Mouse (Mus musculus) liver, embryonic 15.5 days (tissue): Measurements from ENCODE around the gene Arhgap10. TPM values are rescaled to one million over a fixed set of nuclear protein-coding genes. Genes with fewer than 3 reads are reported as not detected.

Experiments
- ATAC-seq: fragments of 200-750 bp; cut with Nextera tagmentation; 2 replicates; pipeline ENCODE4 v1.8.0; 2017; ENCODE audit warnings: moderate number of reproducible peaks, mild to moderate bottlenecking, moderate library complexity; ENCODE audit not compliant: insufficient read depth
- H3K27ac ChIP-seq: fragments of 300-500 bp; sonication (generic); replicated peaks from 2 replicates; pipeline ENCODE4 v1.5.1; 2015; ENCODE audit warnings: mild to moderate bottlenecking, inconsistent platforms
- H3K27me3 ChIP-seq: fragments of 300-500 bp; sonication (generic); 2 replicates; pipeline ENCODE4 v1.6.1; 2015; ENCODE audit warnings: mild to moderate bottlenecking, inconsistent platforms
- H3K36me3 ChIP-seq: fragments of 300-500 bp; sonication (generic); replicated peaks from 2 replicates; pipeline ENCODE4 v1.6.1; 2015; ENCODE audit warnings: moderate library complexity, mild to moderate bottlenecking, inconsistent platforms
- H3K4me1 ChIP-seq: fragments of 300-500 bp; sonication (generic); replicated peaks from 2 replicates; pipeline ENCODE4 v1.6.1; 2015; ENCODE audit warnings: inconsistent platforms
- H3K4me2 ChIP-seq: fragments of 300-500 bp; sonication (generic); 2 replicates; pipeline ENCODE4 v1.6.1; 2015; ENCODE audit warnings: moderate library complexity, mild to moderate bottlenecking, inconsistent platforms
- H3K4me3 ChIP-seq: fragments of 300-500 bp; sonication (generic); replicated peaks from 2 replicates; pipeline ENCODE4 v1.5.1; 2015; ENCODE audit warnings: mild to moderate bottlenecking, inconsistent platforms
- H3K9ac ChIP-seq: fragments of 300-500 bp; sonication (generic); 2 replicates; pipeline ENCODE4 v1.6.1; 2015; ENCODE audit warnings: moderate library complexity, mild to moderate bottlenecking, inconsistent platforms
- H3K9me3 ChIP-seq: fragments of 300-500 bp; sonication (generic); replicated peaks from 2 replicates; pipeline ENCODE4 v1.6.1; 2016; ENCODE audit warnings: inconsistent platforms
- WGBS: fragments of 180-500 bp; shearing (Covaris S2); methylation state at CpG from one replicate; pipeline ENCODE4 v1.1.7; 2015; ENCODE audit warnings: mixed read lengths; ENCODE audit not compliant: insufficient replicate concordance; 5-methylcytosine and 5-hydroxymethylcytosine counted together
- polyA plus RNA-seq: library from polyadenylated mRNA; unstranded; fragments of >200 nt; fragmentation: Nextera tagmentation; extraction: Ambion mirVana; gene quantifications from 2 replicates; pipeline ENCODE4 v1.2.1, GENCODE M21; 2015

The Arhgap10 gene
- polyA plus RNA-seq, 1 experiment from 2014 or later, result 5.8 TPM

DNA sequence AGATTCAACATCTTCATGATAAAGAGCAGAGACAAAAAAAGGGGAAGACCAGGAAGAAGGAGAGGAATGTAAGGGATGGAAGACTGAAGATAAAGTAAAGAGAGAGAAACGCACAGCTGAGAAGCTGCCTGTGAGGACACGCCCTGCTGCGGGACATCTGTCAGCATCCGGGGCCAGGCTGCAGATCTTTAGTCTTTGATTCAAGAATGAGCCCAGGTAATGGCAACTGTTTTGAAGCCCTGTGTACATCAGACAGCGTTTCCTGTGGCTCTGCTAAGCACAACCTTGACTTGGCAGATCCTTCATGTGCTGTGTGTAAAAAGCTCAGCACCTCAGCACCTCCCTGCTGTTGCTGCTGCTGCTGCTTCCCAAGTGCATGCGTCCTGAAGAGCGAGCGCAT is 134.1 kb downstream of the Arhgap10 start:
- 76% methylated on average over 8 of the region's 8 CpGs for WGBS

DNA sequence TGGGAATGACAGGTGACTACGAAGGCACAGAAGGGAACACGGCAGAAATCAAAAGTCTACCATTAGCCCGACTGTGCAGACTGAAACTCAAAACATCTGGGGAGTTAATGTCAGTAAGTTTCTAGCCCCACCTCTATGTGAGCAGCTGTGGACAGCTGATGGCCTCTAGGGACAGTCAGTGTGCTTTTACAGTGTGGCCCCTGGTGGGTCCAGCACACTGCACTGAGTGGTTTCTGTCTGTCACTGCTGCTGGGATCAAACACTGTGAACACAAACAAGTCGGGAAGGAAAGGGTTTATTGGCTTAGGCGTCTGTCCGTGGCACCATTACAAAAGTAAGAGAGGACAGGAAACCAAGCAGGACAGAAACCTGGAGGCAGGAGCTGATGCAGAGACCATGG is 136.9 kb downstream of the Arhgap10 start:
- Histone ChIP-seq H3K36me3 (0 out of 2 replicates have a peak, but pooled peaks cover 13% of the 10 kb centered on the region), H3K4me2 (no peak overlapping the region), H3K4me1 (no peaks in the 10 kb centered on the region), H3K9ac (no peak overlapping the region), H3K4me3 (no peak overlapping the region), H3K9me3 (no peaks in the 10 kb centered on the region), H3K27me3 (no peaks in the 10 kb centered on the region), H3K27ac (no peak overlapping the region)
- ATAC-seq, result no peak
- 67% methylated on average over 6 of the region's 6 CpGs for WGBS

More for the DNA sequence above, 134.1 kb downstream of the Arhgap10 start:
- H3K27me3 ChIP-seq, result no peaks in the 10 kb centered on the region
- H3K9ac ChIP-seq, result no peak overlapping the region
- no peak overlapping the region for H3K4me2 ChIP-seq
- H3K9me3 ChIP-seq, result no peaks in the 10 kb centered on the region
- H3K4me3 ChIP-seq, result no peak overlapping the region
- H3K4me1 ChIP-seq, result no peaks in the 10 kb centered on the region
- 0 out of 2 replicates have a peak, but pooled peaks cover 13% of the 10 kb centered on the region for H3K36me3 ChIP-seq
- no peak for ATAC-seq
- H3K27ac ChIP-seq, result no peak overlapping the region

DNA sequence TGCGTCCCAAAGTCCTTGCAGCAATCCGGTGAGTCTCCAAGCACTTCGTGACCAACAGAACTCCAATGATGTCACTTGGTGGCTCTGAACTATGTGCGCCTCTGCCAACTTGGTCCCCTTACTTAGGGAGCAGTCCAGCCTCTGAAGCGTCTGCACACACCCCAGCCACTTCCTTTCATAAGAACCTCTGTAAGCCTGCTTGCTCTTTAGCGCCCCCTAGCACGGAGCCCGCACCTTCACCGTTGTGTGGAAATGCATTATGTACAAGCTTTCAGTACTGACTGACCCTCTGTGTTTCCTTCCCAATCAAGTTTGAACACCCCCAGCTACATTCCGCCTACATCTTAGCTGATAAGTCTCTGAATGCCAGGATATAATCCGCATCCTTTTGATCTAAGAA is 138.5 kb downstream of the Arhgap10 start:
- Histone ChIP-seq H3K9me3 (no peaks in the 10 kb centered on the region), H3K4me1 (no peaks in the 10 kb centered on the region), H3K4me3 (no peak overlapping the region), H3K36me3 (0 out of 2 replicates have a peak, but pooled peaks cover 15% of the 10 kb centered on the region), H3K9ac (no peak overlapping the region), H3K4me2 (no peak overlapping the region), H3K27me3 (no peaks in the 10 kb centered on the region), H3K27ac (no peak overlapping the region)
- no peak for ATAC-seq
- 54% methylated on average over 11 of the region's 11 CpGs for WGBS

DNA sequence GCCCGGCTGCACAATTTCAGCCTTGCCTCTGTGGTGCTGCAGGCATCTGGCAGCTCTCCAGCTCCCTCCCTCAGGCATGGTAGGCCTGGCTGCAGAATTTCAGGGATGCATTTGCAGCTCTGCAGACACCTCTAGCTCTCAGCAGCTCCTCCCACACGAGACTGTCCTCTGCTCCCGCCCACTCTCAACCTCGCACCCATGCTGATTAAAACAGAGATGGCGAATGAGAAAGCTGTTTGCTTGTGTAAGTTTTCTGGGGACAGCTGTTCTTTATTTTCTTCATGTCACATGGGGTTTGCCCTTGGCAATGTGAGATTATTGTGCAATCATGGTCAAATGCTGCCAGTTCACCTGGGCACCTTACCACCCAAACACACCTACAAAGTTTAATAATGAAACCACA is 141.3 kb downstream of the Arhgap10 start:
- Histone ChIP-seq H3K4me1 (no peaks in the 10 kb centered on the region), H3K4me3 (no peak overlapping the region), H3K36me3 (0 out of 2 replicates have a peak, but pooled peaks cover 11% of the 10 kb centered on the region), H3K27ac (no peak overlapping the region), H3K9ac (no peak overlapping the region), H3K4me2 (no peak overlapping the region), H3K9me3 (no peaks in the 10 kb centered on the region), H3K27me3 (no peaks in the 10 kb centered on the region)
- no peak for ATAC-seq
- WGBS, result 49% methylated on average over 5 of the region's 5 CpGs

DNA sequence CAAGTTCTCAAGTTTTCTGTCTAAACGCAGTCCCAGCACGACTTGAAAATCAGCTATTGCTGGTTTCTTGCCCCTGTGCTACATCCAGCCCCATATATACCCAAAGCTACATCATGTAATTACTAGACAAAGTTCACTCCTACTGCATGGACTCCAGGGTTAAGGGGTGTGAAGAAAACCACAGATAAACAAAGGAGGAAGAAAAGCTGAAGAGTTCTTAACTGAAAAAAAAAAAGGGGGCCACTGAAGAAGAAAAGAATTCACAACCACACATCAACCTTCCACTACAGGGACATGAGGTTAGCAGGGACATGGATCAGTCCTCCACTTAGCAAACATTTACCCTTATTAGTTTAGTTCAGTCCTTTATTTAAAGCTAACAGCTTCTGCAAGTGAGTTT is 141.8 kb downstream of the Arhgap10 start:
- Histone ChIP-seq H3K9me3 (no peaks in the 10 kb centered on the region), H3K4me2 (no peak overlapping the region), H3K9ac (no peak overlapping the region), H3K27me3 (no peaks in the 10 kb centered on the region), H3K4me1 (no peaks in the 10 kb centered on the region), H3K36me3 (0 out of 2 replicates have a peak, but pooled peaks cover 6% of the 10 kb centered on the region), H3K27ac (no peak overlapping the region), H3K4me3 (no peak overlapping the region)
- 76% methylated on average over 2 of the region's 2 CpGs for WGBS
- no peak for ATAC-seq

- H3K9ac ChIP-seq, result no peak overlapping the region
- H3K4me2 ChIP-seq, result no peak overlapping the region
- H3K4me3 ChIP-seq, result no peak overlapping the region
- H3K27me3 ChIP-seq, result no peaks in the 10 kb centered on the region
- H3K9me3 ChIP-seq, result no peaks in the 10 kb centered on the region
- 80% methylated on average over 6 of the region's 6 CpGs for WGBS
- 0 out of 2 replicates have a peak, but pooled peaks cover 2% of the 10 kb centered on the region for H3K36me3 ChIP-seq
- no peak for ATAC-seq
- H3K4me1 ChIP-seq, result no peaks in the 10 kb centered on the region
- no peak overlapping the region for H3K27ac ChIP-seq
Measured at GRCm38 (mm10) chr8:77371006-77371405, 146.7 kb downstream of the Arhgap10 start.

DNA sequence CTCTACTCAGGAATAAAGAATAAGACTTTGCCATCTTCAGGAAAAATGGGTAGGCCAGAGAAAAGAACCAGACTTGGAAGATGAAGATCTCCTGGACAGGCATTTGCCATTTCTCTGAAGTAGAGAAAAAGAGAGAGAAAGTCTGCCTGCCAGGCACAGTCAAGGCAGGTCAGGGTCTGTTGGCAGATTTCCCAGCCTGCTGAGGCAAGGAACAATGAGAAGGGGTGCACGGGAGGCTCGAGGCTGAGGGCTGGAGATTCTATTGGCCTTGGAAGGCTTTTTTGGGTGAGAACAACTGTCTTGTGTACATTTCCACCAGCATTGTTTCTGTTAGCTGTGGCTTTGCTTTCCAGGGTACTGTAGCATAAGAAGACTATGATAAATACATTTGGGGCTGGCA is 147.4 kb downstream of the Arhgap10 start:
- H3K9me3 ChIP-seq, result no peaks in the 10 kb centered on the region
- H3K4me3 ChIP-seq, result no peak overlapping the region
- no peaks in the 10 kb centered on the region for H3K36me3 ChIP-seq
- H3K27ac ChIP-seq, result no peak overlapping the region
- 53% methylated on average over 2 of the region's 2 CpGs for WGBS
- no peak overlapping the region for H3K9ac ChIP-seq
- H3K4me2 ChIP-seq, result no peak overlapping the region
- H3K4me1 ChIP-seq, result no peaks in the 10 kb centered on the region
- H3K27me3 ChIP-seq, result no peaks in the 10 kb centered on the region
- ATAC-seq, result no peak

- no peak for ATAC-seq
Measured at GRCm38 (mm10) chr8:77369671-77370070, 148.1 kb downstream of the Arhgap10 start.

DNA sequence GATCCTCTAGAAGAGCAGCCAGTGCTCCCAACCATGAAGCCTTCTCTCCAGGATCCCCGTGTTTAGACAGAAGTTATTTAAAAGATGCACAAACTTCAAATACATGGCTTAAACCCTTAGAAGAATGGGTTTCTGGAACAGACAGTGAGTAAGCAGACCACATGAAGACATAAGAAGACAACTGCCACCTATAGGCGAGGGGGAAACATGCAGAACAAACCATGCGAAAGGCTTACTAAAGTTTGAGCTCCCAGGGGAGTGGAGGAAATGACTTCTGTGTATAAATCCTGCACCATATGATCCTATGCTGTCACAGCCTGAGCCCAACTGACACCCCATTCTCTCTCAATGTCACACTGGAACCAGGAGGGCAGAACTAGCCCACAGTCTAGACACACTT is 150.7 kb downstream of the Arhgap10 start:
- Histone ChIP-seq H3K27me3 (no peaks in the 10 kb centered on the region), H3K4me2 (no peak overlapping the region), H3K9ac (no peak overlapping the region), H3K36me3 (no peaks in the 10 kb centered on the region), H3K9me3 (no peaks in the 10 kb centered on the region), H3K4me1 (no peaks in the 10 kb centered on the region), H3K27ac (no peak overlapping the region), H3K4me3 (no peak overlapping the region)
- 41% methylated on average over 3 of the region's 3 CpGs for WGBS
- ATAC-seq, result no peak

More at GRCm38 (mm10) chr8:77369671-77370070, 148.1 kb downstream of the Arhgap10 start:
- H3K9ac ChIP-seq, result no peak overlapping the region
- no peaks in the 10 kb centered on the region for H3K4me1 ChIP-seq
- no peak overlapping the region for H3K4me2 ChIP-seq
- H3K27ac ChIP-seq, result no peak overlapping the region
- H3K36me3 ChIP-seq, result no peaks in the 10 kb centered on the region
- WGBS, result 67% methylated on average over 7 of the region's 7 CpGs
- no peak overlapping the region for H3K4me3 ChIP-seq
- no peaks in the 10 kb centered on the region for H3K9me3 ChIP-seq
- H3K27me3 ChIP-seq, result no peaks in the 10 kb centered on the region

- Histone ChIP-seq H3K4me3 (no peak overlapping the region), H3K4me1 (no peaks in the 10 kb centered on the region), H3K9me3 (no peaks in the 10 kb centered on the region), H3K27ac (no peak overlapping the region), H3K36me3 (no peaks in the 10 kb centered on the region), H3K27me3 (no peaks in the 10 kb centered on the region), H3K4me2 (no peak overlapping the region), H3K9ac (no peak overlapping the region)
- ATAC-seq, result no peak
- 71% methylated on average over 4 of the region's 4 CpGs for WGBS
Measured at GRCm38 (mm10) chr8:77366446-77366845, 151.3 kb downstream of the Arhgap10 start.

GRCm38 (mm10) chr8:77365990-77366389 is 151.8 kb downstream of the Arhgap10 start:
- no peak overlapping the region for H3K4me3 ChIP-seq
- no peak overlapping the region for H3K9ac ChIP-seq
- WGBS, result 64% methylated on average over 6 of the region's 6 CpGs
- H3K4me2 ChIP-seq, result no peak overlapping the region
- no peak overlapping the region for H3K27ac ChIP-seq
- H3K36me3 ChIP-seq, result no peaks in the 10 kb centered on the region
- H3K4me1 ChIP-seq, result no peaks in the 10 kb centered on the region
- no peak for ATAC-seq
- H3K27me3 ChIP-seq, result no peaks in the 10 kb centered on the region
- no peaks in the 10 kb centered on the region for H3K9me3 ChIP-seq

DNA sequence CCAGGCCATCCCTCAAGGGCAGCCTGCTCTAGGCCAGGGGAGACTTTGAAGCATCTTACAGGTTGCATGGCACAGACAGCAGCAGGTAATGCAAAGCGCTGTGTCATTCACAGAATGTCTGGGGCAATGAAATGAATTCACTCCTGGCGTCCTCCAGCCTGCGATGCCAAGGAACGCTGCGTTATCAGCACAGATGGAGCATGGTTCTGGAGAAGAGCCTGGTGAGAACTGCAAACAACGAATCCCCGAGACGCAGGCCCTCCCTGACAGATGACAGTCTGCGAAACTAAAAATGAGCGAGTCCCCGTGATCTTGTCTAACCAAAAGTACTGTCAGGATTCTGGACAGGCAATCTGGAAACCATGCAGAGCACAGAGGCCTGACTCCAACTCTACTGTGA is 153.3 kb downstream of the Arhgap10 start:
- Histone ChIP-seq H3K9ac (no peak overlapping the region), H3K4me3 (no peak overlapping the region), H3K36me3 (no peaks in the 10 kb centered on the region), H3K4me2 (no peak overlapping the region), H3K27me3 (no peaks in the 10 kb centered on the region), H3K27ac (no peak overlapping the region), H3K9me3 (no peaks in the 10 kb centered on the region), H3K4me1 (no peaks in the 10 kb centered on the region)
- no peak for ATAC-seq
- WGBS, result 83% methylated on average over 11 of the region's 11 CpGs
